Mouse (Mus musculus) left cerebral cortex, postnatal 4 days (tissue): ENCODE data around the gene Osr1. TPM values are rescaled to one million over a fixed set of nuclear protein-coding genes. Genes with fewer than 3 reads are reported as not detected.
A peak's percentile ranks its signal among the peaks of the same experiment; 100 is the strongest.

Experiments used
- DNase-seq: peaks from one replicate; pipeline ENCODE4 v3.0.0-alpha.2; 2022
- intact Hi-C: fragments of 180-260 bp; cut with DNase I; formaldehyde crosslinking; loops from one replicate; pipeline ENCODE4 v1.15.1; 2025
- total RNA-seq, 2 experiments: library from RNA; stranded (reverse); gene quantifications; 2 replicates each; pipeline ENCODE4 v1.2.3; 2021

Osr1 gene
- total RNA-seq, 2 experiments from 2014 or later = 4.4 to 6.0 TPM

GRCm38 (mm10) chr12:9584366-9585084 lies 14.6 kb downstream of the Osr1 start:
- intact Hi-C loops = no loop called here
- DNase-seq = peak; percentile 82

DNA sequence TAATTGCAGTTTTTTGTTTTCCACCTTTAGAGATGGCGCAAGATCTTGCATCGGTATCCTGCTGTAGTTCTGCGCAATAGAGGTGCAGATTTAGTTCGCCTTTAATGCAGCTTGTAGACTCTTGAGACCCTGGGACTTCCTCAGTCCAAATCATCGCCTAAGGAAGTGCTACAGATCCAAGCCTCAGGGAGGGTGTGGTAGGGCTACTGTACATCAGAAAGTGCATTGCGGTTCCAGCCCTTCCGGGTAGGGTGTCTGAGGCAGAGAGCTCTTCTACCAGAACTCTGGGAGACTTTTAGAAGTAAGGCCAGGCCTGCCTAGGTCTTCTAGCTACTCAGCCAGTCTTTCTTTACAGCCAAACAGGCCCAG lies 15.2 kb downstream of the Osr1 start:
- DNase-seq = no peak
- intact Hi-C loops = no loop called here

GRCm38 (mm10) chr12:9587732-9588131 lies 17.8 kb downstream of the Osr1 start:
- DNase-seq = no peak

GRCm38 (mm10) chr12:9589561-9590134 lies 19.7 kb downstream of the Osr1 start:
- intact Hi-C loops = no loop called here
- DNase-seq = no peak

More at GRCm38 (mm10) chr12:9587732-9588131, 17.8 kb downstream of the Osr1 start:
- intact Hi-C loops = no loop called here

GRCm38 (mm10) chr12:9591141-9591540 lies 21.2 kb downstream of the Osr1 start:
- DNase-seq = no peak
- intact Hi-C loops = no loop called here

DNA sequence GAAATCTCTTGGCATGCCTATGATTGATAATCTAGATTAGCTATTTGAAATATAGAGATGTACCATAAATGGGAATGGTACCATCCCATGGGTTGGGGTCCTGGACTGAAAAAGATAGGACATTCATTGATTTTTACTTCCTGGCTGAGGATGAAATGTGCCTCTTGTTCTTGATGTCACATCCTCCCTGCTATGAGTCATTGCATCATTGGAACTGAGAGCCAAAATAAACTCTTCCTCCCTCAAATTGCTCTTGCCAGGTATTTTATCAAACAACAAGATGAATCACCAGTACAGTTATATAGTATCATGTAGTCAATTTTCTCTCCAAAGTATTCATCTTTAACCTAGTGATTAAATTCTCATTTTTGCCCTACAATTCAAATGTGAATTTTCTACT lies 28.3 kb downstream of the Osr1 start:
- no peak for DNase-seq
- intact Hi-C loops = no loop called here
